Mouse (Mus musculus) liver, adult 2 months (tissue): ENCODE results near the gene Apol10a. TPM values are rescaled to one million over a fixed set of nuclear protein-coding genes. Genes with fewer than 3 reads are reported as not detected.
A peak's percentile ranks its signal among the peaks of the same experiment; 100 is the strongest.
"Not testable (repeated sequence)": the region's sequence is repeated elsewhere in the genome, so short reads cannot be mapped to it uniquely, and the experiment has no call there.

ENCODE experiments used
- DNase-seq: peaks from one replicate; pipeline ENCODE4 v3.0.0-alpha.2; 2011; ENCODE audit warnings: low read depth, low spot score; ENCODE audit errors: extremely low read depth
- H3K27ac ChIP-seq: fragments of 200-500 bp; replicated peaks from 2 replicates; pipeline ENCODE4 v1.5.1; 2012; ENCODE audit warnings: low read depth, mild to moderate bottlenecking, control low read depth, inconsistent platforms, low read length; ENCODE audit not compliant: insufficient read depth
- H3K27me3 ChIP-seq: fragments of 200-500 bp; 2 replicates; pipeline ENCODE4 v1.6.1; 2012; ENCODE audit warnings: mild to moderate bottlenecking, moderate library complexity, low read length, inconsistent platforms; ENCODE audit not compliant: control insufficient read depth, insufficient read depth
- H3K36me3 ChIP-seq: fragments of 200-500 bp; 2 replicates; pipeline ENCODE4 v1.6.1; 2012; ENCODE audit warnings: low read length, inconsistent platforms; ENCODE audit not compliant: control insufficient read depth, insufficient read depth
- H3K4me1 ChIP-seq: fragments of 200-500 bp; 2 replicates; pipeline ENCODE4 v1.6.1; 2011; ENCODE audit warnings: low read length; ENCODE audit not compliant: control insufficient read depth, insufficient read depth
- H3K4me3 ChIP-seq: fragments of 200-500 bp; 2 replicates; pipeline ENCODE4 v1.5.1; 2011; ENCODE audit warnings: low read depth, mild to moderate bottlenecking, control low read depth, low read length, moderate library complexity; ENCODE audit not compliant: insufficient read depth
- H3K79me2 ChIP-seq: fragments of 200-500 bp; 2 replicates; pipeline ENCODE4 v1.6.1; 2012; ENCODE audit warnings: inconsistent platforms, mild to moderate bottlenecking, low read length, moderate library complexity; ENCODE audit not compliant: control insufficient read depth, insufficient read depth
- H3K9ac ChIP-seq: fragments of 200-500 bp; 2 replicates; pipeline ENCODE4 v1.6.1; 2012; ENCODE audit warnings: low read depth, mild to moderate bottlenecking, control low read depth, inconsistent platforms, low read length
- CTCF ChIP-seq: fragments of 200-500 bp; IDR thresholded peaks from 2 replicates; pipeline ENCODE4 v1.5.1; 2011; ENCODE audit warnings: low read depth, low read length, control low read depth
- POLR2A ChIP-seq: fragments of 200-500 bp; IDR thresholded peaks from 2 replicates; pipeline ENCODE4 v1.6.1; 2011; ENCODE audit warnings: low read length, control low read depth; ENCODE audit not compliant: insufficient read depth; ENCODE audit errors: extremely low read depth
- WGBS: fragments of 180-500 bp; shearing (Covaris S2); methylation state at CpG from one replicate; pipeline ENCODE4 v1.1.7; 2018; 5-methylcytosine and 5-hydroxymethylcytosine counted together
- polyA plus RNA-seq: library from polyadenylated mRNA; depleted of rRNA; stranded (reverse); fragments of >200 nt; gene quantifications from 2 replicates; pipeline ENCODE4 v1.2.3, GENCODE M21; 2012
- total RNA-seq: library from RNA; depleted of rRNA; stranded (reverse); fragments of >200 nt; gene quantifications from 2 replicates; pipeline ENCODE4 v1.2.3, GENCODE M21; 2014

Gene Apol10a
- total and polyA plus RNA-seq, 2 experiments: 0.02 TPM; not detected in 1

- no peaks in the 10 kb centered on the region for H3K27me3 ChIP-seq
- 68% methylated on average over 4 of the region's 4 CpGs for WGBS
- H3K4me1 ChIP-seq: no peaks in the 10 kb centered on the region
- no peaks in the 10 kb centered on the region for H3K79me2 ChIP-seq
- no peak overlapping the region for H3K9ac ChIP-seq
- H3K36me3 ChIP-seq: no peaks in the 10 kb centered on the region
- TF ChIP-seq CTCF (no peak), POLR2A (no peak)
- no peak overlapping the region for H3K4me3 ChIP-seq
- no peak for DNase-seq
- H3K27ac ChIP-seq: no peak overlapping the region
These were observed 5.4 kb downstream of the Apol10a start for GRCm38 (mm10) chr15:77482140-77482794.

- not testable (repeated sequence) for H3K9ac ChIP-seq, H3K27ac ChIP-seq, H3K27me3 ChIP-seq, H3K4me3 ChIP-seq, DNase-seq, H3K79me2 ChIP-seq, H3K36me3 ChIP-seq, H3K4me1 ChIP-seq
- WGBS: no CpG with 5 or more reads among the region's 1 CpGs
These were observed 16.3 kb downstream of the Apol10a start for GRCm38 (mm10) chr15:77493181-77493580.

DNA sequence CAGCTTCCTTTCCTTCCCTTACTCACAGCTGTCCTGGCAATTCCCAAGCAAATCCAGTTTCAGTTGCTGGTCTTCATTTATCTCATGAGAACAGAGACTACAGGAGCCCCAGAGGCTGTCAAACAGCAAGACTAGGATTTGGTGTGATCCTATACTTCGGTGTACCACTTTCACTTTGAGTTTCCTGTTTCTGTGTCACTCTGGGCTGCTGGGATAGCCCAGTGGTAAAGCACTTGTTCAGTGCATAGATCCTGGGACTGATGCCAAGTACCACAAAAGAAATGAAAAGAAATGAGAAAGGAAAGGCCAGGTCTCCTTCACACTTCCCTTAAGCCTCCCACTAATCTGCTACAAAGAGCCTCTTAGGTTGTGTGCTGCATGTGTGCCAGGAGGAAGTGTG, 17.8 kb downstream of the Apol10a start:
- H3K4me1 ChIP-seq, H3K36me3 ChIP-seq, H3K4me3 ChIP-seq, H3K27me3 ChIP-seq, H3K27ac ChIP-seq, H3K79me2 ChIP-seq, DNase-seq, H3K9ac ChIP-seq: not testable (repeated sequence)
- WGBS: 70% methylated on average over 1 of the region's 1 CpGs

- not testable (repeated sequence) for H3K9ac ChIP-seq, H3K27ac ChIP-seq, H3K79me2 ChIP-seq, H3K4me3 ChIP-seq, DNase-seq, H3K36me3 ChIP-seq, H3K27me3 ChIP-seq, H3K4me1 ChIP-seq
These were observed 31.1 kb downstream of the Apol10a start, which contains the start of gene Apol11a for GRCm38 (mm10) chr15:77507966-77508365. TSS of gene Apol11a (plus strand) at chr15:77508271.

GRCm38 (mm10) chr15:77520596-77520995, 43.7 kb downstream of the Apol10a start:
- H3K27me3 ChIP-seq, H3K27ac ChIP-seq, H3K9ac ChIP-seq, DNase-seq, H3K4me1 ChIP-seq, H3K36me3 ChIP-seq, H3K4me3 ChIP-seq, H3K79me2 ChIP-seq: not testable (repeated sequence)
- WGBS: 34% methylated on average over 4 of the region's 4 CpGs

DNA sequence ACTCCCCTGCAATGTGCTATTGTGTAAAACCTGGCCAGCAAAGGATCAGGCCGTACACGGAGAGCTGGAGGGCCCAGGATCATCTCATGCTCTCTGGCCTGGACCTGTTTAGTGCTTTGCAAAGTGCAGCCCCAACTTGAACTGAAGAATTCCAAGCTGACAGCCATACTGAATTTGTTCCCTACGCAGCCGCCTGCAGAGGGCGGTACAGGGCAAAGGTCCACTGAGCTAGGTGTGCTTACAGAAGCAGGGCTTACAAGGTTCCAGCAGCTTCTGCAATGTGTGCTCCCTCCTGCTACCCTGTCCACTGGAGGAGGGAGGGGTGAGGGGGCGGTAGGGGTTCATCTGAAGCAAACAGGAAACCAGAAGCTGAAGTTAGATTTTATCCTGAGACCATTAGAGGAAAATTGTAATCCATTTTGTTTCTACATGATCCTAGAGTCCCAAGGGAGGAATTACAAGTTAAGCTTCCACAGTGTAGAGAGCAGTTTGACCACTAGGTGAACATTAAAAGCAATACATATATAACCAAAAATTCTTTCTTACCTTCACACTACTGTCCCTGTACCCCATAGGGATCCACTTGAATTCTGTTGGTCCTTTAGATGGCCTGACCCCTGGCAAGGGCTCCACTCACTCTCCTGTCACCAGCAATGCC, 46.5 kb downstream of the Apol10a start:
- peak; percentile 53 for DNase-seq
- H3K27ac ChIP-seq, H3K4me3 ChIP-seq, H3K36me3 ChIP-seq, H3K27me3 ChIP-seq, H3K9ac ChIP-seq, H3K4me1 ChIP-seq, H3K79me2 ChIP-seq: not testable (repeated sequence)
- peak; percentile 82 for TF ChIP-seq CTCF
- WGBS: 9% methylated on average over 6 of the region's 6 CpGs
